Mouse (Mus musculus): Measurements from ENCODE around the gene Cryzl2. TPM values are rescaled to one million over a fixed set of nuclear protein-coding genes. Genes with fewer than 3 reads are reported as not detected.

The Cryzl2 gene
- polyA plus RNA-seq, 2 experiments, result 6.5 to 8.1 TPM

- H3K4me2 ChIP-seq (ENCODE audit: low read depth), result no peak overlapping the region
- no peaks in the 10 kb centered on the region for H3K4me1 ChIP-seq (replicated peaks; ENCODE audit: control insufficient read depth in 2 of 2, insufficient read depth in 2 of 2, low read length in 1 of 2)
- no peak overlapping the region for H3K4me3 ChIP-seq (ENCODE audit: insufficient read depth in 1 of 2, low read depth in 2 of 2, low read length in 2 of 2)
- no peak for TF ChIP-seq EP300 (IDR thresholded peaks at IDR 0.05; ENCODE audit: low read depth)
- TF ChIP-seq CTCF (IDR thresholded peaks at IDR 0.05; ENCODE audit: low read depth), result no peak
- H3K27ac ChIP-seq, result no peak overlapping the region
- no peak for ATAC-seq (ENCODE audit: insufficient read depth)
- no peak for DNase-seq (ENCODE audit: low read depth in 3 of 3, low spot score in 3 of 3)
- WGBS (ENCODE audit: insufficient replicate concordance), result 59% methylated on average over 6 of the region's 6 CpGs
- no peaks in the 10 kb centered on the region for H3K36me3 ChIP-seq (replicated peaks; ENCODE audit: control insufficient read depth, insufficient read depth, low read depth)
- H3K9ac ChIP-seq (replicated peaks), result no peak overlapping the region
- no peaks in the 10 kb centered on the region for H3K27me3 ChIP-seq (ENCODE audit: control insufficient read depth, insufficient read depth, low read length)
- no peaks in the 10 kb centered on the region for H3K9me3 ChIP-seq (ENCODE audit: control insufficient read depth, low read length)
These were observed 44.7 kb downstream of the Cryzl2 start for GRCm38 (mm10) chr1:157503071-157503470.

GRCm38 (mm10) chr1:157506522-157506921 lies 48.1 kb downstream of the Cryzl2 start, which contains the start of gene Sec16b:
Gene Sec16b, plus strand, starts transcription at chr1:157506728.
- WGBS (ENCODE audit: insufficient replicate concordance), result 65% methylated on average over 5 of the region's 5 CpGs
- no peak within 1 kb of the TSS for H3K27ac ChIP-seq
- H3K4me3 ChIP-seq (ENCODE audit: insufficient read depth in 1 of 2, low read depth in 2 of 2, low read length in 2 of 2), result no peak within 1 kb of the TSS
- H3K27me3 ChIP-seq (ENCODE audit: control insufficient read depth, insufficient read depth, low read length), result no peaks in the 10 kb centered on the region
- no peaks in the 10 kb centered on the region for H3K9me3 ChIP-seq (ENCODE audit: control insufficient read depth, low read length)
- H3K4me1 ChIP-seq (replicated peaks; ENCODE audit: control insufficient read depth in 2 of 2, insufficient read depth in 2 of 2, low read length in 1 of 2), result no peaks in the 10 kb centered on the region
- H3K9ac ChIP-seq (replicated peaks), result no peak within 1 kb of the TSS
- H3K4me2 ChIP-seq (ENCODE audit: low read depth), result no peak within 1 kb of the TSS
- no peak for ATAC-seq (ENCODE audit: insufficient read depth)
- no peak for TF ChIP-seq CTCF (IDR thresholded peaks at IDR 0.05; ENCODE audit: low read depth)
- TF ChIP-seq EP300 (IDR thresholded peaks at IDR 0.05; ENCODE audit: low read depth), result no peak
- no peak for DNase-seq (ENCODE audit: low read depth in 3 of 3, low spot score in 3 of 3)
- no peaks in the 10 kb centered on the region for H3K36me3 ChIP-seq (replicated peaks; ENCODE audit: control insufficient read depth, insufficient read depth, low read depth)

- Histone ChIP-seq H3K4me1 (replicated peaks; ENCODE audit: control insufficient read depth in 2 of 2, insufficient read depth in 2 of 2, low read length in 1 of 2) (no peaks in the 10 kb centered on the region), H3K9ac (replicated peaks) (no peak overlapping the region), H3K27me3 (ENCODE audit: control insufficient read depth, insufficient read depth, low read length) (no peaks in the 10 kb centered on the region), H3K27ac (no peak overlapping the region), H3K4me3 (ENCODE audit: insufficient read depth in 1 of 2, low read depth in 2 of 2, low read length in 2 of 2) (no peak overlapping the region), H3K4me2 (ENCODE audit: low read depth) (no peak overlapping the region), H3K36me3 (replicated peaks; ENCODE audit: control insufficient read depth, insufficient read depth, low read depth) (no peaks in the 10 kb centered on the region), H3K9me3 (ENCODE audit: control insufficient read depth, low read length) (no peaks in the 10 kb centered on the region)
- DNase-seq (ENCODE audit: low read depth in 3 of 3, low spot score in 3 of 3), result no peak
- no peak for TF ChIP-seq CTCF (IDR thresholded peaks at IDR 0.05; ENCODE audit: low read depth)
- TF ChIP-seq EP300 (IDR thresholded peaks at IDR 0.05; ENCODE audit: low read depth), result no peak
- no peak for ATAC-seq (ENCODE audit: insufficient read depth)
- WGBS (ENCODE audit: insufficient replicate concordance), result 59% methylated on average over 4 of the region's 4 CpGs
These were observed 48.7 kb downstream of the Cryzl2 start for GRCm38 (mm10) chr1:157506995-157507595.

GRCm38 (mm10) chr1:157507814-157508213 lies 49.4 kb downstream of the Cryzl2 start:
- H3K9ac ChIP-seq (replicated peaks), result no peak overlapping the region
- TF ChIP-seq CTCF (IDR thresholded peaks at IDR 0.05; ENCODE audit: low read depth), result no peak
- no peak for TF ChIP-seq EP300 (IDR thresholded peaks at IDR 0.05; ENCODE audit: low read depth)
- DNase-seq (ENCODE audit: low read depth in 3 of 3, low spot score in 3 of 3), result no peak
- H3K4me2 ChIP-seq (ENCODE audit: low read depth), result no peak overlapping the region
- no peaks in the 10 kb centered on the region for H3K27me3 ChIP-seq (ENCODE audit: control insufficient read depth, insufficient read depth, low read length)
- H3K4me1 ChIP-seq (replicated peaks; ENCODE audit: control insufficient read depth in 2 of 2, insufficient read depth in 2 of 2, low read length in 1 of 2), result no peaks in the 10 kb centered on the region
- WGBS (ENCODE audit: insufficient replicate concordance), result 56% methylated on average over 5 of the region's 5 CpGs
- H3K9me3 ChIP-seq (ENCODE audit: control insufficient read depth, low read length), result no peaks in the 10 kb centered on the region
- H3K4me3 ChIP-seq (ENCODE audit: insufficient read depth in 1 of 2, low read depth in 2 of 2, low read length in 2 of 2), result no peak overlapping the region
- no peak for ATAC-seq (ENCODE audit: insufficient read depth)
- no peaks in the 10 kb centered on the region for H3K36me3 ChIP-seq (replicated peaks; ENCODE audit: control insufficient read depth, insufficient read depth, low read depth)
- no peak overlapping the region for H3K27ac ChIP-seq

GRCm38 (mm10) chr1:157512690-157513448 lies 54.5 kb downstream of the Cryzl2 start:
- Histone ChIP-seq H3K4me2 (ENCODE audit: low read depth) (no peak overlapping the region), H3K27ac (no peak overlapping the region), H3K27me3 (ENCODE audit: control insufficient read depth, insufficient read depth, low read length) (no peaks in the 10 kb centered on the region), H3K9ac (replicated peaks) (no peak overlapping the region), H3K9me3 (ENCODE audit: control insufficient read depth, low read length) (no peaks in the 10 kb centered on the region), H3K4me3 (ENCODE audit: insufficient read depth in 1 of 2, low read depth in 2 of 2, low read length in 2 of 2) (no peak overlapping the region), H3K4me1 (replicated peaks; ENCODE audit: control insufficient read depth in 2 of 2, insufficient read depth in 2 of 2, low read length in 1 of 2) (peaks cover 0 to 10% of the 10 kb centered on the region in 2 experiments; a peak in 2 of 4 replicates), H3K36me3 (replicated peaks; ENCODE audit: control insufficient read depth, insufficient read depth, low read depth) (no peaks in the 10 kb centered on the region)
- ATAC-seq (ENCODE audit: insufficient read depth) (no peak), DNase-seq (ENCODE audit: low read depth in 3 of 3, low spot score in 3 of 3) (no peak)
- no peak for TF ChIP-seq CTCF (IDR thresholded peaks at IDR 0.05; ENCODE audit: low read depth)
- no peak for TF ChIP-seq EP300 (IDR thresholded peaks at IDR 0.05; ENCODE audit: low read depth)
- 72% methylated on average over 11 of the region's 11 CpGs for WGBS (ENCODE audit: insufficient replicate concordance)
